Mouse (Mus musculus): ENCODE data around the gene Ppm1g. TPM values are rescaled to one million over a fixed set of nuclear protein-coding genes. Genes with fewer than 3 reads are reported as not detected.

Gene Ppm1g
- polyA plus RNA-seq, 2 experiments: 98.8 to 118 TPM

GRCm38 (mm10) chr5:31192045-31192938, 28.2 kb downstream of the Ppm1g start:
- H3K36me3 ChIP-seq (ENCODE audit: control insufficient read depth, insufficient read depth, low read length): peaks cover 70% of the 10 kb centered on the region
- DNase-seq (ENCODE audit: low spot score): no peak

GRCm38 (mm10) chr5:31190201-31190600, 30.3 kb downstream of the Ppm1g start:
- H3K4me2 ChIP-seq (replicated peaks; ENCODE audit: low read depth, low read length, severe bottlenecking): no peak overlapping the region
- H3K27me3 ChIP-seq (ENCODE audit: control insufficient read depth, insufficient read depth, low read length): no peaks in the 10 kb centered on the region
- H3K9me3 ChIP-seq (ENCODE audit: control insufficient read depth, low read length): no peaks in the 10 kb centered on the region
- DNase-seq (ENCODE audit: low spot score): no peak
- ATAC-seq (ENCODE audit: low FRiP score, low read depth): no peak
- no peak overlapping the region for H3K9ac ChIP-seq (ENCODE audit: low read depth, low read length, severe bottlenecking)
- H3K36me3 ChIP-seq (ENCODE audit: control insufficient read depth, insufficient read depth, low read length): peaks cover 57% of the 10 kb centered on the region
- no peak for TF ChIP-seq POLR2A (IDR thresholded peaks at IDR 0.05; ENCODE audit: borderline replicate concordance, extremely low read depth, insufficient read depth, insufficient read length)
- WGBS: 89% methylated on average over 9 of the region's 9 CpGs
- H3K27ac ChIP-seq (replicated peaks; ENCODE audit: low read depth, low read length): no peak overlapping the region
- H3K4me1 ChIP-seq (ENCODE audit: control insufficient read depth, insufficient read depth, low read length): peaks cover 16% of the 10 kb centered on the region
- H3K4me3 ChIP-seq (replicated peaks; ENCODE audit: low read length): no peak overlapping the region

More at GRCm38 (mm10) chr5:31192045-31192938, 28.2 kb downstream of the Ppm1g start:
- Histone ChIP-seq H3K9ac (ENCODE audit: low read depth, low read length, severe bottlenecking) (peak overlapping the region; percentile 92), H3K4me2 (replicated peaks; ENCODE audit: low read depth, low read length, severe bottlenecking) (peak overlapping the region; percentile 75), H3K27me3 (ENCODE audit: control insufficient read depth, insufficient read depth, low read length) (no peaks in the 10 kb centered on the region), H3K9me3 (ENCODE audit: control insufficient read depth, low read length) (no peaks in the 10 kb centered on the region), H3K4me1 (ENCODE audit: control insufficient read depth, insufficient read depth, low read length) (peaks cover 16% of the 10 kb centered on the region), H3K27ac (replicated peaks; ENCODE audit: low read depth, low read length) (peak overlapping the region; percentile 53), H3K4me3 (replicated peaks; ENCODE audit: low read length) (peak overlapping the region; percentile 91)
- WGBS: 15% methylated on average over 37 of the region's 42 CpGs
- peak; percentile 27; the same call in 1 of the 2 replicates for ATAC-seq (ENCODE audit: low FRiP score, low read depth)
- 0 out of 2 replicates have a peak, but pooled peaks have one; percentile 41 for TF ChIP-seq POLR2A (IDR thresholded peaks at IDR 0.05; ENCODE audit: borderline replicate concordance, extremely low read depth, insufficient read depth, insufficient read length)

GRCm38 (mm10) chr5:31188223-31188840, 32.2 kb downstream of the Ppm1g start:
- Histone ChIP-seq H3K4me2 (replicated peaks; ENCODE audit: low read depth, low read length, severe bottlenecking) (no peak overlapping the region), H3K27ac (replicated peaks; ENCODE audit: low read depth, low read length) (no peak overlapping the region), H3K9me3 (ENCODE audit: control insufficient read depth, low read length) (no peaks in the 10 kb centered on the region), H3K4me3 (replicated peaks; ENCODE audit: low read length) (no peak overlapping the region), H3K9ac (ENCODE audit: low read depth, low read length, severe bottlenecking) (no peak overlapping the region), H3K4me1 (ENCODE audit: control insufficient read depth, insufficient read depth, low read length) (peaks cover 8% of the 10 kb centered on the region), H3K27me3 (ENCODE audit: control insufficient read depth, insufficient read depth, low read length) (no peaks in the 10 kb centered on the region), H3K36me3 (ENCODE audit: control insufficient read depth, insufficient read depth, low read length) (peaks cover 45% of the 10 kb centered on the region)
- ATAC-seq (ENCODE audit: low FRiP score, low read depth) (no peak), DNase-seq (ENCODE audit: low spot score) (no peak)
- 79% methylated on average over 4 of the region's 4 CpGs for WGBS
- no peak for TF ChIP-seq POLR2A (IDR thresholded peaks at IDR 0.05; ENCODE audit: borderline replicate concordance, extremely low read depth, insufficient read depth, insufficient read length)

DNA sequence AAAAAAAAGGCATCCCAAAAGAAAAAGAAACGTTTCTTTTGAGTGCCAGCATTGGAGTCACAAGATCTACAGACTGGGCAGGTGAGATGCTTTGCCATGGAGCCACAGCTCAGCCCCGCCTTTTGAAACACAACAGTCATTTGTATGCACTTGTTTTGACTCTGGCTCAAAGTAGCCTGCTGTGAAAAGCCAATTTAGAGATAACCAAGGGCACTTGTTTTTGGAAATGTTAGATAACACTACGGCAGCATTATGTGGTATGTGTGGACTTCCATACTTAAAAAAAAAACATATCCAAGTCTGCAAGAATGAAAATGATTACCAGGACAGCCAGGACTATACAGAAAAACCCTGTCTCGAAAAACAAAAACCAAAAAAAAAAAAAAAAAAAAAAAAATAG, 36.8 kb downstream of the Ppm1g start:
- ATAC-seq (ENCODE audit: low FRiP score, low read depth): no peak
- 67% methylated on average over 4 of the region's 4 CpGs for WGBS

GRCm38 (mm10) chr5:31181183-31181770, 39.2 kb downstream of the Ppm1g start:
- no peak for TF ChIP-seq POLR2A (IDR thresholded peaks at IDR 0.05; ENCODE audit: borderline replicate concordance, extremely low read depth, insufficient read depth, insufficient read length)
- Histone ChIP-seq H3K4me2 (replicated peaks; ENCODE audit: low read depth, low read length, severe bottlenecking) (peak overlapping the region; percentile 59; the same call in 1 of the 2 replicates), H3K9me3 (ENCODE audit: control insufficient read depth, low read length) (no peaks in the 10 kb centered on the region), H3K27me3 (ENCODE audit: control insufficient read depth, insufficient read depth, low read length) (no peaks in the 10 kb centered on the region), H3K4me3 (replicated peaks; ENCODE audit: low read length) (no peak overlapping the region), H3K9ac (ENCODE audit: low read depth, low read length, severe bottlenecking) (no peak overlapping the region), H3K36me3 (ENCODE audit: control insufficient read depth, insufficient read depth, low read length) (no peaks in the 10 kb centered on the region), H3K27ac (replicated peaks; ENCODE audit: low read depth, low read length) (no peak overlapping the region; the same call in 1 of the 2 replicates), H3K4me1 (ENCODE audit: control insufficient read depth, insufficient read depth, low read length) (peaks cover 6% of the 10 kb centered on the region)
- DNase-seq (ENCODE audit: low spot score): no peak
- no peak for ATAC-seq (ENCODE audit: low FRiP score, low read depth)
- 92% methylated on average over 9 of the region's 9 CpGs for WGBS

More for the DNA sequence above, 36.8 kb downstream of the Ppm1g start:
- H3K27me3 ChIP-seq (ENCODE audit: control insufficient read depth, insufficient read depth, low read length): no peaks in the 10 kb centered on the region
- H3K9me3 ChIP-seq (ENCODE audit: control insufficient read depth, low read length): no peaks in the 10 kb centered on the region
- peaks cover 5% of the 10 kb centered on the region for H3K4me1 ChIP-seq (ENCODE audit: control insufficient read depth, insufficient read depth, low read length)
- no peak overlapping the region for H3K27ac ChIP-seq (replicated peaks; ENCODE audit: low read depth, low read length)
- H3K4me3 ChIP-seq (replicated peaks; ENCODE audit: low read length): no peak overlapping the region
- H3K36me3 ChIP-seq (ENCODE audit: control insufficient read depth, insufficient read depth, low read length): peaks cover 21% of the 10 kb centered on the region
- no peak overlapping the region for H3K9ac ChIP-seq (ENCODE audit: low read depth, low read length, severe bottlenecking)
- TF ChIP-seq POLR2A (IDR thresholded peaks at IDR 0.05; ENCODE audit: borderline replicate concordance, extremely low read depth, insufficient read depth, insufficient read length): no peak
- H3K4me2 ChIP-seq (replicated peaks; ENCODE audit: low read depth, low read length, severe bottlenecking): no peak overlapping the region
- DNase-seq (ENCODE audit: low spot score): no peak

Data from limb, embryonic 14.5 days (tissue).